ENCODE assay signal across 9 mouse cellular contexts in genomic region chr11:69119446-69120155, GRCm38 (mm10). TPM values are rescaled to one million over a fixed set of nuclear protein-coding genes. Genes with fewer than 3 reads are reported as not detected.
DNase-seq lines count a peak whose midpoint lies in the region; ATAC-seq lines count a peak whose summit lies in the region.
"Had no signal": no experiment of that assay in that cellular context is flagged by ENCODE, and none has a peak within 500 bp of the region (broad histone marks: within the 10 kb centered on the region; RNA-seq: fewer than 3 reads in every experiment).

No protein-coding gene starts in this region.

- peak overlapping the region; percentile 74 for H3K4me3 ChIP-seq in liver, embryonic 13.5 days (replicated peaks)

- 41% methylated on average over 14 of the region's 14 CpGs for WGBS in liver, embryonic 13.5 days (ENCODE audit: insufficient replicate concordance)

- H3K9me3 ChIP-seq in liver, embryonic 13.5 days (replicated peaks): no peaks in the 10 kb centered on the region

- H3K27ac ChIP-seq in liver, embryonic 13.5 days: no peak overlapping the region

- no peak for ATAC-seq in liver, embryonic 13.5 days (ENCODE audit: low read depth)

- no peaks in the 10 kb centered on the region for H3K36me3 ChIP-seq in liver, embryonic 13.5 days

- H3K27me3 ChIP-seq in liver, embryonic 13.5 days: peaks cover 47% of the 10 kb centered on the region

- H3K9ac ChIP-seq in liver, embryonic 13.5 days: peak overlapping the region; percentile 57; the same call in 1 of the 2 replicates

- H3K4me1 ChIP-seq in liver, embryonic 13.5 days (replicated peaks): peaks cover 64% of the 10 kb centered on the region

- peak overlapping the region; percentile 99 for H3K4me2 ChIP-seq in liver, embryonic 13.5 days

- DNase-seq in embryo, embryonic 10.5 days (ENCODE audit: low spot score): peak; percentile 22
- no peak for DNase-seq in embryo, embryonic 9.5 days (ENCODE audit: extremely low spot score)
- DNase-seq in testis, postnatal 14 days (ENCODE audit: low spot score): peak; percentile 13
- DNase-seq in testis, postnatal 10 days (ENCODE audit: low spot score): no peak
- DNase-seq in liver, embryonic 13.5 days: no peak
- DNase-seq in thymus, postnatal 4 days: no peak
- DNase-seq in adrenal gland, postnatal 36 days: no peak
- no peak for DNase-seq in cerebellum, adult 11-12 months

RNA-seq across cellular contexts. Expression of gene Hes7, which starts 0.6 kb away (rescaled TPM):
- 0.17 and 0.18 TPM in 2 replicates for polyA plus RNA-seq in liver, embryonic 13.5 days (2015; fragmentation: Nextera tagmentation; extraction: Ambion mirVana)
- total RNA-seq in adrenal gland, postnatal 36 days (2021): under 1 TPM; 0.17 to 0.26 TPM

RNA-seq across cellular contexts. Expression of gene 9130213A22Rik, which starts 2.8 kb away (rescaled TPM):
- polyA plus RNA-seq in liver, embryonic 13.5 days (2015; fragmentation: Nextera tagmentation; extraction: Ambion mirVana): 0.09 TPM in 1 of 2 replicates, not detected in the other
- under 1 TPM; 0.50 to 0.76 TPM for total RNA-seq in adrenal gland, postnatal 36 days (2021)
- polyA plus RNA-seq: erythroblast, embryonic 14.5 days had no signal

RNA-seq across cellular contexts. Expression of gene Aloxe3, which starts 6.1 kb away (rescaled TPM):
- 0.06 TPM in 1 of 2 replicates, not detected in the other for polyA plus RNA-seq in liver, embryonic 13.5 days (2015; fragmentation: Nextera tagmentation; extraction: Ambion mirVana)
- total RNA-seq in adrenal gland, postnatal 36 days (2021): 1 to 10 TPM in 1 of 2 experiments, under 1 TPM in 1; 0.63 to 1.1 TPM

RNA-seq across cellular contexts. Expression of gene Per1, which starts 24.6 kb away (rescaled TPM):
- 1.9 TPM in 2 replicates for polyA plus RNA-seq in liver, embryonic 13.5 days (2015; fragmentation: Nextera tagmentation; extraction: Ambion mirVana)
- 100 to 1,000 TPM; 112 to 153 TPM for total RNA-seq in adrenal gland, postnatal 36 days (2021)

RNA-seq across cellular contexts. Expression of gene Vamp2, which starts 31.3 kb away (rescaled TPM):
- 12.5 and 15.9 TPM in 2 replicates for polyA plus RNA-seq in liver, embryonic 13.5 days (2015; fragmentation: Nextera tagmentation; extraction: Ambion mirVana)
- 100 to 1,000 TPM; 116 to 130 TPM for total RNA-seq in adrenal gland, postnatal 36 days (2021)

Comparison
In these comparisons a context has a peak if more than half of its experiments do, and no peak if none do; other contexts are left out.
1. DNase-seq: peak in embryo, embryonic 10.5 days (single experiment) and testis, postnatal 14 days (single experiment); none in embryo, embryonic 9.5 days (single experiment), testis, postnatal 10 days (single experiment), liver, embryonic 13.5 days (single experiment), thymus, postnatal 4 days (single experiment), adrenal gland, postnatal 36 days (0 of 2) and cerebellum, adult 11-12 months (single experiment).